Comparison of ENCODE assay signal across 22 mouse cellular contexts in the genomic region with DNA sequence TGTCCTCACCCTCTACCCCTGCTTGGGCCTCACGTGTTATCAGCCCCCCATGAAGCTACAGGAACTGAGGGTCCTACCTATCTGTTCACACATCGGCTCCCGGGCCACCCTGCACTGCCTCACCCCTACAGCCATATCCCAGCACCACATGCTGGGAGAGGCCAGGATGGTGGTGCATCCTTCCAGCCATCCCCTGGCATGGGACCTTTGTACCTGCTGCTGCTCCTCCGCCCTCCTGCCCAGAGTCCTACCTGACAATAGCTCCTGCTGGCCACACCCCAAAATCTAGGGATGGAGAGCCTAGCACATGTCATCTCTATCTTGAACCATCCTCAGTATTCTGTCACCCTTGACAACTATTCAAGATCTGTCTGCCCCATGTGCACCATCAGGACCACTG. TPM values are rescaled to one million over a fixed set of nuclear protein-coding genes. Genes with fewer than 3 reads are reported as not detected.
DNase-seq lines count a peak whose midpoint lies in the region; ATAC-seq and TF ChIP-seq lines count a peak whose summit lies in the region.
"Had no signal": no experiment of that assay in that cellular context is flagged by ENCODE, and none has a peak within 500 bp of the region (broad histone marks: within the 10 kb centered on the region; RNA-seq: fewer than 3 reads in every experiment).

No protein-coding gene starts in this region.

- TF ChIP-seq POLR2A in kidney, adult 2 months (IDR thresholded peaks at IDR 0.05; ENCODE audit: low read depth, low read length), result no peak

- no peaks in the 10 kb centered on the region for H3K36me3 ChIP-seq in forebrain, embryonic 10.5 days (replicated peaks)
- no peaks in the 10 kb centered on the region for H3K36me3 ChIP-seq in forebrain, embryonic 14.5 days (ENCODE audit: control insufficient read depth, insufficient read depth, low read length)
- no peaks in the 10 kb centered on the region for H3K36me3 ChIP-seq in kidney, adult 2 months (ENCODE audit: control insufficient read depth, insufficient read depth, low read length)
- no peaks in the 10 kb centered on the region for H3K36me3 ChIP-seq in kidney, embryonic 15.5 days
- H3K36me3 ChIP-seq in midbrain, embryonic 10.5 days, result no peaks in the 10 kb centered on the region
- H3K36me3 ChIP-seq in midbrain, embryonic 13.5 days, result no peaks in the 10 kb centered on the region
- H3K36me3 ChIP-seq in E14TG2a.4 (ENCODE audit: insufficient read depth, low read length), result no peaks in the 10 kb centered on the region
- H3K36me3 ChIP-seq: forebrain, embryonic 15.5 days; G1E; heart, embryonic 12.5 days; heart, embryonic 15.5 days had no signal

- H3K27me3 ChIP-seq in forebrain, embryonic 10.5 days (ENCODE audit: poor library complexity, severe bottlenecking), result peaks cover 72% of the 10 kb centered on the region
- H3K27me3 ChIP-seq in forebrain, embryonic 14.5 days (replicated peaks; ENCODE audit: control insufficient read depth, insufficient read depth, low read length), result no peaks in the 10 kb centered on the region
- no peaks in the 10 kb centered on the region for H3K27me3 ChIP-seq in kidney, adult 2 months (replicated peaks; ENCODE audit: control insufficient read depth, insufficient read depth, low read length)
- H3K27me3 ChIP-seq in kidney, embryonic 15.5 days, result peaks cover 73% of the 10 kb centered on the region
- H3K27me3 ChIP-seq in midbrain, embryonic 10.5 days (ENCODE audit: low read depth, poor library complexity, severe bottlenecking), result peaks cover 95% of the 10 kb centered on the region
- peaks cover 61% of the 10 kb centered on the region for H3K27me3 ChIP-seq in midbrain, embryonic 13.5 days
- peaks cover 49% of the 10 kb centered on the region for H3K27me3 ChIP-seq in E14TG2a.4 (ENCODE audit: insufficient read depth, low read length)
- H3K27me3 ChIP-seq: forebrain, embryonic 15.5 days; Patski had no signal

- H3K4me2 ChIP-seq in forebrain, embryonic 14.5 days (ENCODE audit: low read length), result no peak overlapping the region
- no peak overlapping the region for H3K4me2 ChIP-seq in kidney, embryonic 15.5 days
- H3K4me2 ChIP-seq in midbrain, embryonic 13.5 days (replicated peaks), result no peak overlapping the region
- H3K4me2 ChIP-seq: forebrain, embryonic 15.5 days; heart, embryonic 12.5 days; heart, embryonic 15.5 days; hindbrain, embryonic 14.5 days had no signal

- no peak for TF ChIP-seq CTCF in kidney, adult 2 months (conservative IDR thresholded peaks at IDR 0.05; ENCODE audit: insufficient read depth, insufficient read length, low read depth, low read length)
- no peak for TF ChIP-seq CTCF in E14TG2a.4 (conservative IDR thresholded peaks at IDR 0.05; ENCODE audit: low read length)

- no peak for DNase-seq in forebrain, embryonic 10.5 days (ENCODE audit: extremely low spot score, low spot score)
- no peak for DNase-seq in forebrain, embryonic 14.5 days (ENCODE audit: low spot score)
- DNase-seq in kidney, adult 2 months, result peak; percentile 81
- no peak for DNase-seq in midbrain, embryonic 10.5 days (ENCODE audit: low spot score)
- DNase-seq: adrenal gland, postnatal 10 days; adrenal gland, postnatal 36 days; cerebellum, adult 18-20 months; cerebellum, adult 9-10 months; cerebellum, postnatal 14 days; gastrocnemius, postnatal 25 days; heart, adult 18-20 months; heart, postnatal 10 days; heart, postnatal 36 days had no signal

- H3K9me3 ChIP-seq in forebrain, embryonic 10.5 days, result no peaks in the 10 kb centered on the region
- H3K9me3 ChIP-seq in forebrain, embryonic 14.5 days (replicated peaks; ENCODE audit: control insufficient read depth, low read length), result no peaks in the 10 kb centered on the region
- no peaks in the 10 kb centered on the region for H3K9me3 ChIP-seq in kidney, embryonic 15.5 days (replicated peaks)
- H3K9me3 ChIP-seq in midbrain, embryonic 10.5 days (replicated peaks), result no peaks in the 10 kb centered on the region
- no peaks in the 10 kb centered on the region for H3K9me3 ChIP-seq in midbrain, embryonic 13.5 days
- H3K9me3 ChIP-seq in E14TG2a.4 (ENCODE audit: low read length), result no peaks in the 10 kb centered on the region
- H3K9me3 ChIP-seq: forebrain, embryonic 15.5 days; G1E; heart, embryonic 12.5 days; heart, embryonic 15.5 days had no signal

- H3K27ac ChIP-seq in forebrain, embryonic 10.5 days, result peak overlapping the region; percentile 59
- H3K27ac ChIP-seq in forebrain, embryonic 14.5 days (ENCODE audit: low read depth, low read length), result no peak overlapping the region
- no peak overlapping the region for H3K27ac ChIP-seq in kidney, adult 2 months (ENCODE audit: insufficient read depth, low read depth, low read length)
- no peak overlapping the region for H3K27ac ChIP-seq in kidney, embryonic 15.5 days
- peak overlapping the region; percentile 59 for H3K27ac ChIP-seq in midbrain, embryonic 10.5 days (replicated peaks)
- H3K27ac ChIP-seq in midbrain, embryonic 13.5 days, result no peak overlapping the region
- H3K27ac ChIP-seq: forebrain, embryonic 15.5 days; heart, embryonic 15.5 days; hindbrain, embryonic 14.5 days had no signal

- no peak overlapping the region for H3K4me3 ChIP-seq in forebrain, embryonic 10.5 days
- no peak overlapping the region for H3K4me3 ChIP-seq in forebrain, embryonic 14.5 days (ENCODE audit: low read depth, low read length)
- H3K4me3 ChIP-seq in kidney, adult 2 months (ENCODE audit: insufficient read depth, low read depth, low read length), result no peak overlapping the region
- no peak overlapping the region for H3K4me3 ChIP-seq in kidney, embryonic 15.5 days (replicated peaks)
- no peak overlapping the region for H3K4me3 ChIP-seq in midbrain, embryonic 10.5 days
- H3K4me3 ChIP-seq in midbrain, embryonic 13.5 days (replicated peaks), result no peak overlapping the region
- H3K4me3 ChIP-seq in E14TG2a.4 (replicated peaks; ENCODE audit: low read length), result peak overlapping the region; percentile 39; the same call in 1 of the 2 replicates
- H3K4me3 ChIP-seq: forebrain, embryonic 15.5 days; heart, embryonic 12.5 days; heart, embryonic 15.5 days had no signal

- 82% methylated on average over 4 of the region's 4 CpGs for WGBS in forebrain, embryonic 10.5 days
- 83% methylated on average over 4 of the region's 4 CpGs for WGBS in forebrain, embryonic 14.5 days
- WGBS in kidney, adult 2 months, result 74% methylated on average over 4 of the region's 4 CpGs
- whole genome bisulfite sequencing in kidney, embryonic 15.5 days, result 74% methylated on average over 4 of the region's 4 CpGs
- WGBS in midbrain, embryonic 10.5 days, result 87% methylated on average over 4 of the region's 4 CpGs
- WGBS in midbrain, embryonic 13.5 days, result 85% methylated on average over 4 of the region's 4 CpGs

- no peak for ATAC-seq in forebrain, embryonic 14.5 days
- ATAC-seq in kidney, embryonic 15.5 days (replicated peaks; ENCODE audit: low FRiP score), result no peak
- ATAC-seq in midbrain, embryonic 13.5 days, result no peak
- ATAC-seq: forebrain, embryonic 15.5 days; Patski had no signal

- H3K9ac ChIP-seq in forebrain, embryonic 14.5 days (ENCODE audit: low read length), result no peak overlapping the region
- no peak overlapping the region for H3K9ac ChIP-seq in kidney, embryonic 15.5 days
- no peak overlapping the region for H3K9ac ChIP-seq in midbrain, embryonic 13.5 days (replicated peaks)
- H3K9ac ChIP-seq: forebrain, embryonic 15.5 days; heart, embryonic 12.5 days; heart, embryonic 15.5 days; hindbrain, embryonic 14.5 days had no signal

- H3K4me1 ChIP-seq in forebrain, embryonic 10.5 days, result peaks cover 80% of the 10 kb centered on the region
- peaks cover 31% of the 10 kb centered on the region for H3K4me1 ChIP-seq in forebrain, embryonic 14.5 days (ENCODE audit: control insufficient read depth, insufficient read depth, low read length)
- peaks cover 47% of the 10 kb centered on the region for H3K4me1 ChIP-seq in kidney, adult 2 months (ENCODE audit: control insufficient read depth, insufficient read depth, low read length)
- peaks cover 67% of the 10 kb centered on the region for H3K4me1 ChIP-seq in kidney, embryonic 15.5 days
- H3K4me1 ChIP-seq in midbrain, embryonic 10.5 days, result peaks cover 68% of the 10 kb centered on the region
- H3K4me1 ChIP-seq in midbrain, embryonic 13.5 days (replicated peaks), result peaks cover 61% of the 10 kb centered on the region
- H3K4me1 ChIP-seq in E14TG2a.4 (replicated peaks; ENCODE audit: low read depth, low read length), result peaks cover 62% of the 10 kb centered on the region

RNA-seq across cellular contexts. Expression of a gene that starts 17.1 kb away (rescaled TPM):
- polyA plus RNA-seq in forebrain, embryonic 10.5 days (2016; fragmentation: Nextera tagmentation; extraction: Ambion mirVana), result 275 and 280 TPM in 2 replicates
- polyA plus RNA-seq in forebrain, embryonic 14.5 days (2014; fragmentation: Nextera tagmentation; extraction: Ambion mirVana), result 262 TPM in 2 replicates
- polyA plus RNA-seq in kidney, adult 2 months (2012; rRNA removed), result 122 and 126 TPM in 2 replicates
- 206 and 224 TPM in 2 replicates for polyA plus RNA-seq in kidney, embryonic 15.5 days (2015; fragmentation: Nextera tagmentation; extraction: Ambion mirVana)
- 274 and 293 TPM in 2 replicates for polyA plus RNA-seq in midbrain, embryonic 10.5 days (2016; fragmentation: Nextera tagmentation; extraction: Ambion mirVana)
- polyA plus RNA-seq in midbrain, embryonic 13.5 days (2015; fragmentation: Nextera tagmentation; extraction: Ambion mirVana), result 247 and 260 TPM in 2 replicates

RNA-seq across cellular contexts. Expression of a gene that starts 28.4 kb away (rescaled TPM):
- 862 and 888 TPM in 2 replicates for polyA plus RNA-seq in forebrain, embryonic 10.5 days (2016; fragmentation: Nextera tagmentation; extraction: Ambion mirVana)
- polyA plus RNA-seq in forebrain, embryonic 14.5 days (2014; fragmentation: Nextera tagmentation; extraction: Ambion mirVana), result 772 and 935 TPM in 2 replicates
- polyA plus RNA-seq in kidney, adult 2 months (2012; rRNA removed), result 3,607 and 3,750 TPM in 2 replicates
- 1,089 and 1,191 TPM in 2 replicates for polyA plus RNA-seq in kidney, embryonic 15.5 days (2015; fragmentation: Nextera tagmentation; extraction: Ambion mirVana)
- 895 and 900 TPM in 2 replicates for polyA plus RNA-seq in midbrain, embryonic 10.5 days (2016; fragmentation: Nextera tagmentation; extraction: Ambion mirVana)
- 750 and 771 TPM in 2 replicates for polyA plus RNA-seq in midbrain, embryonic 13.5 days (2015; fragmentation: Nextera tagmentation; extraction: Ambion mirVana)

RNA-seq across cellular contexts. Expression of a gene that starts 52.0 kb away (rescaled TPM):
- 106 and 107 TPM in 2 replicates for polyA plus RNA-seq in forebrain, embryonic 10.5 days (2016; fragmentation: Nextera tagmentation; extraction: Ambion mirVana)
- 62.7 and 69.6 TPM in 2 replicates for polyA plus RNA-seq in forebrain, embryonic 14.5 days (2014; fragmentation: Nextera tagmentation; extraction: Ambion mirVana)
- 23.7 and 26.2 TPM in 2 replicates for polyA plus RNA-seq in kidney, adult 2 months (2012; rRNA removed)
- polyA plus RNA-seq in kidney, embryonic 15.5 days (2015; fragmentation: Nextera tagmentation; extraction: Ambion mirVana), result 74.6 and 75.3 TPM in 2 replicates
- 105 and 107 TPM in 2 replicates for polyA plus RNA-seq in midbrain, embryonic 10.5 days (2016; fragmentation: Nextera tagmentation; extraction: Ambion mirVana)
- 73.7 and 74.6 TPM in 2 replicates for polyA plus RNA-seq in midbrain, embryonic 13.5 days (2015; fragmentation: Nextera tagmentation; extraction: Ambion mirVana)

Comparison
In these comparisons a context has a peak if more than half of its experiments do, and no peak if none do; other contexts are left out.
1. H3K27ac ChIP-seq: peak in forebrain, embryonic 10.5 days (single experiment) and midbrain, embryonic 10.5 days (single experiment); none in forebrain, embryonic 14.5 days (single experiment), kidney, adult 2 months (single experiment), kidney, embryonic 15.5 days (single experiment) and midbrain, embryonic 13.5 days (single experiment).